Mouse (Mus musculus) left cerebral cortex, postnatal 36 days (tissue): ENCODE results near the gene Gngt1. TPM values are rescaled to one million over a fixed set of nuclear protein-coding genes. Genes with fewer than 3 reads are reported as not detected.

ENCODE experiments used
- total RNA-seq, 2 experiments: library from RNA; stranded (reverse); gene quantifications; 2 replicates each; pipeline ENCODE4 v1.2.3; 2021

The Gngt1 gene
- total RNA-seq, 2 experiments from 2014 or later: not detected

Other genes with a start within 250 kb of the Gngt1 start
- gene Calcr, start 229.1 kb upstream of the Gngt1 start, total RNA-seq: under 1 TPM in 1 of 2 experiments, not detected in 1; 0.18 TPM
- not detected for gene Tfpi2, start 4.9 kb upstream of the Gngt1 start, total RNA-seq
- 10 to 100 TPM; 10.1 to 10.8 TPM for gene Gng11, start 10.1 kb downstream of the Gngt1 start, total RNA-seq
- 10 to 100 TPM; 23.1 to 29.4 TPM for gene Bet1, start 93.2 kb downstream of the Gngt1 start, total RNA-seq